Mouse (Mus musculus): Measurements from ENCODE around the gene Wnk1.

Gene Wnk1

GRCm38 (mm10) chr6:120039668-120040556 lies 1.4 kb upstream of the Wnk1 start:
- peak; percentile 73 for DNase-seq (ENCODE audit: low spot score)

GRCm38 (mm10) chr6:120039256-120039563 lies 738 bp upstream of the Wnk1 start:
- DNase-seq (ENCODE audit: low spot score): peak; percentile 38

- DNase-seq (ENCODE audit: low spot score): peak; percentile 80
Measured at GRCm38 (mm10) chr6:120037636-120038365, 671 bp downstream of the Wnk1 start.

GRCm38 (mm10) chr6:120037004-120037635 lies 1.4 kb downstream of the Wnk1 start:
- DNase-seq (ENCODE audit: low spot score): peak; percentile 60

- DNase-seq (ENCODE audit: low spot score): no peak
Measured at GRCm38 (mm10) chr6:120024577-120024976, 13.9 kb downstream of the Wnk1 start.

GRCm38 (mm10) chr6:120023746-120024145 lies 14.7 kb downstream of the Wnk1 start:
- DNase-seq (ENCODE audit: low spot score): no peak

GRCm38 (mm10) chr6:120022042-120022441 lies 16.4 kb downstream of the Wnk1 start:
- DNase-seq (ENCODE audit: low spot score): no peak

GRCm38 (mm10) chr6:120019697-120020096 lies 18.8 kb downstream of the Wnk1 start:
- no peak for DNase-seq (ENCODE audit: low spot score)

- DNase-seq (ENCODE audit: low spot score): no peak
Measured at GRCm38 (mm10) chr6:120013125-120013524, 25.3 kb downstream of the Wnk1 start.

GRCm38 (mm10) chr6:120011440-120011839 lies 27.0 kb downstream of the Wnk1 start:
- DNase-seq (ENCODE audit: low spot score): no peak

GRCm38 (mm10) chr6:120011001-120011400 lies 27.5 kb downstream of the Wnk1 start:
- no peak for DNase-seq (ENCODE audit: low spot score)

GRCm38 (mm10) chr6:120010535-120010934 lies 27.9 kb downstream of the Wnk1 start:
- DNase-seq (ENCODE audit: low spot score): no peak

- DNase-seq (ENCODE audit: low spot score): no peak
Measured at GRCm38 (mm10) chr6:120001718-120002117, 36.8 kb downstream of the Wnk1 start.

- DNase-seq (ENCODE audit: low spot score): no peak
Measured at GRCm38 (mm10) chr6:119996480-119996879, 42.0 kb downstream of the Wnk1 start.

GRCm38 (mm10) chr6:119924235-119925005 lies 114.1 kb downstream of the Wnk1 start:
- DNase-seq (ENCODE audit: low spot score): no peak

- no peak for DNase-seq (ENCODE audit: low spot score)
Measured at GRCm38 (mm10) chr6:119922544-119922943, 115.9 kb downstream of the Wnk1 start.

GRCm38 (mm10) chr6:119922136-119922535 lies 116.3 kb downstream of the Wnk1 start:
- DNase-seq (ENCODE audit: low spot score): no peak

GRCm38 (mm10) chr6:119918561-119919181 lies 119.8 kb downstream of the Wnk1 start:
- DNase-seq (ENCODE audit: low spot score): no peak

- DNase-seq (ENCODE audit: low spot score): no peak
Measured at GRCm38 (mm10) chr6:119915710-119916109, 122.8 kb downstream of the Wnk1 start.

GRCm38 (mm10) chr6:119912046-119912445 lies 126.4 kb downstream of the Wnk1 start:
- DNase-seq (ENCODE audit: low spot score): no peak

- DNase-seq (ENCODE audit: low spot score): no peak
Measured at GRCm38 (mm10) chr6:119905461-119905860, 133.0 kb downstream of the Wnk1 start.

Data from testis, postnatal 14 days (tissue).